Mouse (Mus musculus) erythroblast, embryonic 14.5 days (primary cell): ENCODE measurements around the gene Fer.

Experiments used
- GATA1 ChIP-seq: IDR thresholded peaks from 2 replicates; pipeline ENCODE4 v1.6.1; 2012; ENCODE audit warnings: low read length, inconsistent platforms, mixed read lengths
- TAL1 ChIP-seq: IDR thresholded peaks from 3 replicates; pipeline ENCODE4 v1.6.1; 2012; ENCODE audit warnings: low read length, inconsistent platforms, mixed read lengths

DNA sequence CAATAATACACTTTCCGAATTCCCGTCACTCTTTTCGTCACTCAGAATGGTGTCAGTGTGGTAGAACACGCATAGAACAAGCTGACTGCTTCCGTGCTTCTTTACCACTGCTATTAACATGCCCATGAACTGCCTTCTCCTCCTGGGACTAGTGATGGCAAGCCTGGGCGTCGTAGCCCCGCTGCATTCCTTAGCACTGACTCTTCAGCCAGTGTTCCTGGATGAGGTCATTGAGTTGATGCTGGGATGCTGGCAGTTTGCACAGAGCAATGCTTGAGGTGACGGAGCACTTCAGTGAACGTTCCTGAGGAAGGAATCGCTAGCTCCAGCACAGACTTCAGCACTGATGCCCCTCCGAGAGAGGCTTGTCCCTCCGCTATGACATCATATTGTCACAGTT lies 140.6 kb downstream of the Fer start:
- TF ChIP-seq GATA1 (no peak), TAL1 (no peak)
